Mouse (Mus musculus) embryonic facial prominence, embryonic 11.5 days (tissue): ENCODE results near the gene Reps1. TPM values are rescaled to one million over a fixed set of nuclear protein-coding genes. Genes with fewer than 3 reads are reported as not detected.

Experiments
- ATAC-seq: fragments of 200-750 bp; cut with Nextera tagmentation; replicated peaks from 2 replicates; pipeline ENCODE4 v1.8.0; 2017; ENCODE audit warnings: low read depth; ENCODE audit not compliant: insufficient number of reproducible peaks, low FRiP score, low TSS enrichment
- DNase-seq: peaks from one replicate; pipeline ENCODE4 v3.0.0-alpha.2; 2015; ENCODE audit warnings: low spot score
- H3K27ac ChIP-seq: fragments of 300-500 bp; sonication (generic); replicated peaks from 2 replicates; pipeline ENCODE4 v1.5.1; 2014; ENCODE audit warnings: mild to moderate bottlenecking, low read depth, low read length, control low read depth
- H3K27me3 ChIP-seq: fragments of 300-500 bp; sonication (generic); 2 replicates; pipeline ENCODE4 v1.6.1; 2014; ENCODE audit warnings: mild to moderate bottlenecking, low read length, moderate library complexity, mixed read lengths; ENCODE audit not compliant: control insufficient read depth, insufficient read depth
- H3K36me3 ChIP-seq: fragments of 300-500 bp; sonication (generic); replicated peaks from 2 replicates; pipeline ENCODE4 v1.6.1; 2014; ENCODE audit warnings: low read depth, mild to moderate bottlenecking, low read length, moderate library complexity, mixed read lengths; ENCODE audit not compliant: control insufficient read depth, insufficient read depth
- H3K4me1 ChIP-seq: fragments of 300-500 bp; sonication (generic); 2 replicates; pipeline ENCODE4 v1.6.1; 2014; ENCODE audit warnings: low read length, mixed read lengths; ENCODE audit not compliant: control insufficient read depth, insufficient read depth
- H3K4me2 ChIP-seq: fragments of 300-500 bp; sonication (generic); 2 replicates; pipeline ENCODE4 v1.6.1; 2014; ENCODE audit warnings: low read depth, mild to moderate bottlenecking, control low read depth, low read length, moderate library complexity
- H3K4me3 ChIP-seq: fragments of 300-500 bp; sonication (generic); 2 replicates; pipeline ENCODE4 v1.5.1; 2014; ENCODE audit warnings: low read depth, low read length, control low read depth
- H3K9ac ChIP-seq: fragments of 300-500 bp; sonication (generic); replicated peaks from 2 replicates; pipeline ENCODE4 v1.6.1; 2014; ENCODE audit warnings: mild to moderate bottlenecking, control low read depth, low read length
- H3K9me3 ChIP-seq: fragments of 300-500 bp; sonication (generic); replicated peaks from 2 replicates; pipeline ENCODE4 v1.6.1; 2016; ENCODE audit warnings: mild to moderate bottlenecking, low read length, inconsistent platforms, mixed read lengths; ENCODE audit not compliant: control insufficient read depth
- WGBS: fragments of 180-500 bp; shearing (Covaris S2); extraction: QIAGEN DNeasy Blood & Tissue Kit; methylation state at CpG from one replicate; pipeline ENCODE4 v1.1.7; 2014; 5-methylcytosine and 5-hydroxymethylcytosine counted together
- polyA plus RNA-seq: library from polyadenylated mRNA; unstranded; fragments of >200 nt; fragmentation: Nextera tagmentation; extraction: Ambion mirVana; gene quantifications from 2 replicates; pipeline ENCODE4 v1.2.1, GENCODE M21; 2014

Reps1 gene
- polyA plus RNA-seq, 1 experiment from 2014 or later, result 41.2 TPM

DNA sequence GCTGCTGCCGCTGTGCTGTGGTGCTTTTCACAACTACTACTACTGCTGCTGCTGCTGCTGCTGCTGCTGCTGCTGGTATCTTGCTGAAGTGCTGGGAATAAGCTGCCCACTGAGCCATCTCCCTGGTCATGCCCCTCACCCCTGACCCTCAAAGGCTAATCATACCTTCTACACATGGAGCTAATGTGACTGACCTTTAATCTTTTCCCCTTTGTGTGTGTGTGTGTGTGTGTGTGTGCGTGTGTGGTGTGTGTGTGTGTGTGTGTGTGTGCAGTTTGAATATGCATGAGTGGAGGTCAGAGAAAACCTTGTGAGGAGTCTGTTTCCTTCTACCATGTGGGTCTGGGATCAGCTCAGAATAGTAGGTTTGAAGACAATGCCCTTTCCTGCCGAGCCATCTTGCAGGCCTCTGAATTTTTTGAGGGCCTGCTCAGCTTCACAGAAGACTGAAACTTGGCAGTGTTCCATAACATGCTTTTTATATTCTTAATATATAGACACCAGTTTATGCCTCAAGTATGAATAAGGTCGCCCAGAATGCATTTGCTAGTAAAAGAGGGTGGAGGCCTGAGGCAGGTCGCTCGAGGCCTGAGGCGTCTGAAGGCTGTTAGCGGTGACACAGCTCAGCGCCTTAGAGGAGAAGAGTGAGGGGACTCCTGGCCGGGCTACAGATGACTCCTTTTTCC, 12.2 kb downstream of the Reps1 start:
- Histone ChIP-seq H3K27me3 (no peaks in the 10 kb centered on the region), H3K4me1 (no peaks in the 10 kb centered on the region), H3K4me3 (no peak overlapping the region), H3K4me2 (no peak overlapping the region), H3K9ac (no peak overlapping the region), H3K9me3 (no peaks in the 10 kb centered on the region), H3K27ac (no peak overlapping the region), H3K36me3 (no peaks in the 10 kb centered on the region)
- DNase-seq (no peak), ATAC-seq (no peak)
- 72% methylated on average over 10 of the region's 10 CpGs for WGBS

DNA sequence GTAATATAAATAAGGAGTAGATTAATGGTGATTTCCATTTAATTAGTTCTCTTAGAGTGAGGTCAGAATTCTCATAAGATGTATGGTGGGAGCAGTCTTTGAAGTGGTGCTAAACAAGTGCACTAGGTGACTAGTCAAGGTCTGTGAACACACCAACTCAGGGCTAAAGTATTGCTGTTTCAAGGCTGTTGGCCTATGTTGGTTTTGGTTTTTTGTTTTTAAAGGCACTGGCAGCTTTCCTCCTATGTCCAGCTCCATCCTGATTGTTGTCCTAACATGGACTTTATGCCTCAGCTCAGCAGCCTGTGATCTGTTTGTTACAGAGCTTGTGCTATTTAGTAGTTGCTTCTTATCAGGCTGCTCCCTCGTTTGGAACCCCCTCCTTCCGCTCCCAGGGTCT, 13.2 kb downstream of the Reps1 start:
- Histone ChIP-seq H3K9me3 (no peaks in the 10 kb centered on the region), H3K4me1 (no peaks in the 10 kb centered on the region), H3K4me2 (no peak overlapping the region), H3K27me3 (no peaks in the 10 kb centered on the region), H3K4me3 (no peak overlapping the region), H3K27ac (no peak overlapping the region), H3K36me3 (no peaks in the 10 kb centered on the region), H3K9ac (no peak overlapping the region)
- 89% methylated on average over 2 of the region's 2 CpGs for WGBS
- ATAC-seq (no peak), DNase-seq (no peak)

- H3K4me2 ChIP-seq, result no peak overlapping the region
- no peak for ATAC-seq
- no peak for DNase-seq
- H3K27ac ChIP-seq, result no peak overlapping the region
- no peak overlapping the region for H3K9ac ChIP-seq
- H3K36me3 ChIP-seq, result no peaks in the 10 kb centered on the region
- H3K9me3 ChIP-seq, result no peaks in the 10 kb centered on the region
- no peak overlapping the region for H3K4me3 ChIP-seq
- no peaks in the 10 kb centered on the region for H3K4me1 ChIP-seq
- 72% methylated on average over 2 of the region's 2 CpGs for WGBS
- H3K27me3 ChIP-seq, result no peaks in the 10 kb centered on the region
These were observed 13.9 kb downstream of the Reps1 start for GRCm38 (mm10) chr10:18069576-18069975.

GRCm38 (mm10) chr10:18070144-18070543, 14.5 kb downstream of the Reps1 start:
- 88% methylated on average over 3 of the region's 3 CpGs for WGBS
- Histone ChIP-seq H3K27ac (no peak overlapping the region), H3K36me3 (no peaks in the 10 kb centered on the region), H3K4me2 (no peak overlapping the region), H3K9ac (no peak overlapping the region), H3K4me1 (no peaks in the 10 kb centered on the region), H3K9me3 (no peaks in the 10 kb centered on the region), H3K4me3 (no peak overlapping the region), H3K27me3 (no peaks in the 10 kb centered on the region)
- no peak for ATAC-seq
- no peak for DNase-seq

- DNase-seq (no peak), ATAC-seq (no peak)
- no peak overlapping the region for H3K4me3 ChIP-seq
- H3K4me1 ChIP-seq, result no peaks in the 10 kb centered on the region
- no peak overlapping the region for H3K4me2 ChIP-seq
- H3K9me3 ChIP-seq, result no peaks in the 10 kb centered on the region
- no peak overlapping the region for H3K9ac ChIP-seq
- WGBS, result 91% methylated on average over 2 of the region's 2 CpGs
- H3K27me3 ChIP-seq, result no peaks in the 10 kb centered on the region
- no peaks in the 10 kb centered on the region for H3K36me3 ChIP-seq
- H3K27ac ChIP-seq, result no peak overlapping the region
These were observed 15.0 kb downstream of the Reps1 start for GRCm38 (mm10) chr10:18070616-18071015.

DNA sequence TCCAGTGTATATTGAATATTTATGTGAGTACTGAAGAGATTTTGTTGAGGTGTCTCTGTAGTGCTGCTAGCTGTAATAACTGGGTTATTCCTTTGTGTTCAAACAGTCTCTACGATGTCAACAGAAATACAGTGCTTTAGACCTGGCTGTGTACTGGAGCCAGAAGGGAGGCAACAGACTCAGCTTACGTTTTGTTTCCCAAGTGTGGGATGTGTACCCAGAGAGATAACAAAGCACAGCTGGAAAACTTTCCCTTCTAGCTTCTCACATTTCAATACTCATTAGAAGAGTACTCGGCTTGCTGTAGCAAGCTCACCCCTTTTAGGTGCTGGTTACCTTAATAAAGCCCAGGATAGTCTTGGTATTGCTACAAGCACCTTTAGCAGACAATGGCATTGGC, 17.2 kb downstream of the Reps1 start:
- 60% methylated on average over 3 of the region's 3 CpGs for WGBS

GRCm38 (mm10) chr10:18074383-18075075, 18.9 kb downstream of the Reps1 start:
- no peak overlapping the region for H3K9ac ChIP-seq
- DNase-seq (no peak), ATAC-seq (no peak)
- H3K36me3 ChIP-seq, result no peaks in the 10 kb centered on the region
- H3K4me3 ChIP-seq, result no peak overlapping the region
- no peaks in the 10 kb centered on the region for H3K4me1 ChIP-seq
- WGBS, result 83% methylated on average over 5 of the region's 5 CpGs
- no peaks in the 10 kb centered on the region for H3K9me3 ChIP-seq
- H3K27ac ChIP-seq, result no peak overlapping the region
- no peak overlapping the region for H3K4me2 ChIP-seq
- no peaks in the 10 kb centered on the region for H3K27me3 ChIP-seq

More for the DNA sequence above, 17.2 kb downstream of the Reps1 start:
- ATAC-seq (no peak), DNase-seq (no peak)
- no peak overlapping the region for H3K4me2 ChIP-seq
- H3K9ac ChIP-seq, result no peak overlapping the region
- no peaks in the 10 kb centered on the region for H3K9me3 ChIP-seq
- H3K36me3 ChIP-seq, result no peaks in the 10 kb centered on the region
- H3K4me3 ChIP-seq, result no peak overlapping the region
- H3K27ac ChIP-seq, result no peak overlapping the region
- H3K27me3 ChIP-seq, result no peaks in the 10 kb centered on the region
- no peaks in the 10 kb centered on the region for H3K4me1 ChIP-seq

DNA sequence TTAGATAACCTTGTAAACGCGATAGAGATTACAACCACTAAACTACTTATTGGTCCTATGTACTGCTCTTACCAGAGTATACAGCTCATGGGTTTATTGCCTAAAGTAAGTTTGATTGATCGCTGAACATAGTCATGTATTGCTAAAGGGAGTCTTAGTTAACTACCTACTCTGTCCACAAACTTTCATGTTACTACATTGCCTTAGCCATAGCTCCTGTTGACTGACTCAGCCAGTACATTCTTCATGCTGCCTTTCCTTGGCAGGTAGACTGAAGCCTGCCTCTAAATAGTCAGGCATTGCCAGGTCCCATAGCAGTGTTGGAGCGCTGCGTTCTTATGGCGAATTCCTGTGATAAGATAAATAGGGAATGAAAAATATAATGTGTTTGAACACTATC, 20.2 kb downstream of the Reps1 start:
- Histone ChIP-seq H3K9ac (no peak overlapping the region), H3K4me1 (no peaks in the 10 kb centered on the region), H3K4me2 (no peak overlapping the region), H3K27me3 (no peaks in the 10 kb centered on the region), H3K27ac (no peak overlapping the region), H3K9me3 (no peaks in the 10 kb centered on the region), H3K4me3 (no peak overlapping the region), H3K36me3 (no peaks in the 10 kb centered on the region)
- DNase-seq (no peak), ATAC-seq (no peak)
- 94% methylated on average over 6 of the region's 6 CpGs for WGBS
